Comparison of ENCODE assay signal across 32 mouse cellular contexts in the genomic region with DNA sequence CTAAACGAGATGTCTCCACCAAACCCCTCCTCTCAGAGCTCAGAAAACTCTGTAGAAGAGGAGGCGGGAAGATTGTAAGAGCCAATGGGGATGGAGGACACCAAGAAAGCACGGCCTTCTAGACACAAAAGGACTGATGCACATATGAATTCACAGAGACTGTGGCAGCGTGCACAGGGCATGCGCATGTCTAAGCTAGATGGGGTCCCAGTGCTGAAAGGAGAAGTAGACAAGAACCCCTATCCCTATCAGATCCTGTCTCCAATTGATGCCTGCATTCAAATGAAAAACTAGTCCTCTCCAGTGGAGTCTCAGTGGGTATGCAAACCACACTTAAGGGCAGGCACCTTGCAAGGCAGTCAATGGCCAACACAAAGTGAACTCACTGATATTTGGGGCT.
DNase-seq lines count a peak whose midpoint lies in the region; ATAC-seq and TF ChIP-seq lines count a peak whose summit lies in the region.
"Had no signal": no experiment of that assay in that cellular context is flagged by ENCODE, and none has a peak within 500 bp of the region (broad histone marks: within the 10 kb centered on the region; RNA-seq: fewer than 3 reads in every experiment).

No protein-coding gene starts in this region.

- no peak for TF ChIP-seq POLR2A in MEL (IDR thresholded peaks at IDR 0.05; ENCODE audit: control insufficient read depth in 1 of 2, insufficient read depth in 1 of 2, low read depth in 1 of 2, low read length in 2 of 2, poor library complexity in 1 of 2)

- H3K9ac ChIP-seq in midbrain, embryonic 11.5 days (ENCODE audit: low read length) = no peak overlapping the region
- H3K9ac ChIP-seq in midbrain, postnatal 0 days (replicated peaks; ENCODE audit: low read length, poor library complexity, severe bottlenecking) = no peak overlapping the region
- no peak overlapping the region for H3K9ac ChIP-seq in MEL (ENCODE audit: control insufficient read depth, low read depth, low read length, poor library complexity, severe bottlenecking)
- H3K9ac ChIP-seq: embryonic facial prominence, embryonic 13.5 days; forebrain, embryonic 12.5 days; forebrain, embryonic 15.5 days; heart, embryonic 13.5 days; hindbrain, embryonic 14.5 days had no signal

- no peaks in the 10 kb centered on the region for H3K4me1 ChIP-seq in midbrain, embryonic 11.5 days (ENCODE audit: control insufficient read depth, insufficient read depth, low read length)
- no peaks in the 10 kb centered on the region for H3K4me1 ChIP-seq in midbrain, postnatal 0 days (ENCODE audit: insufficient read depth, low read length)
- H3K4me1 ChIP-seq in MEL (ENCODE audit: control insufficient read depth in 1 of 2, insufficient read depth in 2 of 2, low read length in 2 of 2) = peaks cover 8 to 11% of the 10 kb centered on the region in 2 experiments; a peak in 3 of 4 replicates
- H3K4me1 ChIP-seq: embryonic facial prominence, embryonic 10.5 days; embryonic facial prominence, embryonic 13.5 days; forebrain, embryonic 12.5 days; forebrain, embryonic 15.5 days; heart, embryonic 13.5 days had no signal

- peak; percentile 28 for DNase-seq in midbrain, embryonic 11.5 days (ENCODE audit: low spot score, missing footprints)
- DNase-seq in midbrain, postnatal 0 days (ENCODE audit: low spot score) = no peak
- DNase-seq in MEL (ENCODE audit: low read depth, low spot score) (peak; percentile 30), ZHBTc4 (ENCODE audit: low read depth, low spot score) (peak; percentile 34)
- DNase-seq in cerebellum, postnatal 36 days = no peak
- DNase-seq: adrenal gland, adult 8-10 months; adrenal gland, postnatal 25 days; cerebellum, adult 11-12 months; cerebellum, adult 9-10 months; cerebellum, postnatal 14 days; embryo, embryonic 11 days; gastrocnemius, postnatal 10 days; gastrocnemius, postnatal 36 days; heart, adult 2 months; heart, postnatal 14 days; heart, postnatal 4 days had no signal

- no peak for ATAC-seq in midbrain, embryonic 11.5 days (ENCODE audit: low FRiP score)
- ATAC-seq in midbrain, postnatal 0 days (ENCODE audit: low FRiP score) = no peak
- no peak for ATAC-seq in megakaryocyte progenitor cell, adult 5-6 weeks (replicated peaks; ENCODE audit: poor library complexity)
- ATAC-seq: activated CD4-positive, CD25-positive, alpha-beta regulatory T cell, adult 4 months; CD4-positive, CD25-positive, alpha-beta regulatory T cell, adult 4 months; forebrain, embryonic 15.5 days; hindbrain, postnatal 0 days; inflammation-experienced regulatory T-cells, adult 6 months; intestine, embryonic 16.5 days; Patski had no signal

- H3K4me3 ChIP-seq in midbrain, embryonic 11.5 days (ENCODE audit: low read depth, low read length) = no peak overlapping the region
- H3K4me3 ChIP-seq in midbrain, postnatal 0 days (ENCODE audit: low read depth, low read length) = no peak overlapping the region
- H3K4me3 ChIP-seq in MEL (ENCODE audit: control insufficient read depth in 1 of 2, insufficient read depth in 1 of 2, low read depth in 2 of 2, low read length in 2 of 2) = no peak overlapping the region
- H3K4me3 ChIP-seq: embryonic facial prominence, embryonic 10.5 days; embryonic facial prominence, embryonic 13.5 days; erythroblast, embryonic 14.5 days; forebrain, embryonic 12.5 days; forebrain, embryonic 15.5 days; heart, adult 2 months; heart, embryonic 10.5 days; heart, embryonic 13.5 days had no signal

- no peak overlapping the region for H3K27ac ChIP-seq in midbrain, embryonic 11.5 days (ENCODE audit: low read depth, low read length)
- no peak overlapping the region for H3K27ac ChIP-seq in midbrain, postnatal 0 days (ENCODE audit: low read depth, low read length)
- H3K27ac ChIP-seq in MEL (ENCODE audit: control insufficient read depth, low read depth, low read length) = no peak overlapping the region
- H3K27ac ChIP-seq: embryonic facial prominence, embryonic 10.5 days; embryonic facial prominence, embryonic 13.5 days; forebrain, embryonic 12.5 days; forebrain, embryonic 15.5 days; heart, adult 2 months; heart, embryonic 10.5 days; heart, embryonic 13.5 days; hindbrain, embryonic 14.5 days; hindbrain, postnatal 0 days had no signal

- H3K9me3 ChIP-seq in midbrain, embryonic 11.5 days (ENCODE audit: control insufficient read depth, low read length) = no peaks in the 10 kb centered on the region
- H3K9me3 ChIP-seq in midbrain, postnatal 0 days (ENCODE audit: low read length) = no peaks in the 10 kb centered on the region
- no peaks in the 10 kb centered on the region for H3K9me3 ChIP-seq in MEL (replicated peaks; ENCODE audit: insufficient read depth, low read length)
- H3K9me3 ChIP-seq: forebrain, embryonic 12.5 days; forebrain, embryonic 15.5 days; G1E; heart, embryonic 10.5 days had no signal

- no peak for TF ChIP-seq EP300 in MEL (IDR thresholded peaks at IDR 0.05; ENCODE audit: low read depth in 1 of 2, low read length in 2 of 2)

- no peak for TF ChIP-seq CTCF in midbrain, postnatal 0 days (IDR thresholded peaks at IDR 0.05)
- TF ChIP-seq CTCF in MEL (IDR thresholded peaks at IDR 0.05 in 2 of 3, conservative IDR thresholded peaks at IDR 0.05 in 1 of 3; ENCODE audit: control insufficient read depth in 1 of 3, insufficient read depth in 1 of 3, low read depth in 2 of 3, low read length in 3 of 3, poor library complexity in 1 of 3, severe bottlenecking in 1 of 3) = no peak

- WGBS in midbrain, embryonic 11.5 days = 83% methylated on average over 5 of the region's 5 CpGs
- WGBS in midbrain, postnatal 0 days = 83% methylated on average over 5 of the region's 5 CpGs

- no peaks in the 10 kb centered on the region for H3K79me2 ChIP-seq in MEL (ENCODE audit: control insufficient read depth, insufficient read depth, low read length, poor library complexity)

- no peak overlapping the region for H3K4me2 ChIP-seq in midbrain, embryonic 11.5 days
- H3K4me2 ChIP-seq in midbrain, postnatal 0 days (ENCODE audit: low read depth, low read length, poor library complexity, severe bottlenecking) = no peak overlapping the region
- H3K4me2 ChIP-seq: embryonic facial prominence, embryonic 13.5 days; forebrain, embryonic 12.5 days; forebrain, embryonic 15.5 days; heart, embryonic 13.5 days; hindbrain, embryonic 14.5 days had no signal

- no peak for TF ChIP-seq RAD21 in MEL (IDR thresholded peaks at IDR 0.05; ENCODE audit: low read depth, low read length)

- H3K36me3 ChIP-seq in midbrain, embryonic 11.5 days (ENCODE audit: control insufficient read depth, insufficient read depth, low read length) = no peaks in the 10 kb centered on the region
- no peaks in the 10 kb centered on the region for H3K36me3 ChIP-seq in midbrain, postnatal 0 days (ENCODE audit: insufficient read depth, low read length)
- peaks cover 0 to 8% of the 10 kb centered on the region in 2 experiments; a peak in 2 of 4 replicates for H3K36me3 ChIP-seq in MEL (ENCODE audit: control insufficient read depth in 1 of 2, insufficient read depth in 2 of 2, low read length in 2 of 2)
- H3K36me3 ChIP-seq: embryonic facial prominence, embryonic 10.5 days; embryonic facial prominence, embryonic 13.5 days; forebrain, embryonic 12.5 days; forebrain, embryonic 15.5 days; G1E; heart, embryonic 10.5 days; heart, embryonic 13.5 days had no signal

- no peaks in the 10 kb centered on the region for H3K27me3 ChIP-seq in midbrain, embryonic 11.5 days (ENCODE audit: control insufficient read depth, insufficient read depth, low read length)
- H3K27me3 ChIP-seq in midbrain, postnatal 0 days (ENCODE audit: insufficient read depth, low read length) = no peaks in the 10 kb centered on the region
- H3K27me3 ChIP-seq in MEL (ENCODE audit: control insufficient read depth in 1 of 2, insufficient read depth in 2 of 2, low read length in 2 of 2) = peaks cover 0 to under 1% of the 10 kb centered on the region in 2 experiments; a peak in 2 of 4 replicates
- H3K27me3 ChIP-seq: embryonic facial prominence, embryonic 13.5 days; forebrain, embryonic 12.5 days; forebrain, embryonic 15.5 days; heart, embryonic 13.5 days had no signal

TF ChIP-seq in MEL, 35 proteins besides CTCF, POLR2A, EP300 and RAD21:
- no peak for TF ChIP-seq ZMIZ1 (IDR thresholded peaks at IDR 0.05; ENCODE audit: low read depth, low read length)
- peak; percentile 66 for TF ChIP-seq NRF1 (IDR thresholded peaks at IDR 0.05; ENCODE audit: insufficient read depth, low read depth, low read length, poor library complexity, severe bottlenecking)

Comparison
In these comparisons a context has a peak if more than half of its experiments do, and no peak if none do; other contexts are left out.
1. DNase-seq: peak in midbrain, embryonic 11.5 days (single experiment), MEL (single experiment) and ZHBTc4 (single experiment); none in midbrain, postnatal 0 days (single experiment) and cerebellum, postnatal 36 days (0 of 2).